ENCODE assay signal across 25 mouse cellular contexts in genomic region chr10:23612030-23612429, GRCm38 (mm10).
A peak's percentile ranks its signal among the peaks of the same experiment; 100 is the strongest.
DNase-seq lines count a peak whose midpoint lies in the region; ATAC-seq lines count a peak whose summit lies in the region.
"Had no signal": no experiment of that assay in that cellular context is flagged by ENCODE, and none has a peak within 500 bp of the region (broad histone marks: within the 10 kb centered on the region; RNA-seq: fewer than 3 reads in every experiment).

No protein-coding gene starts in this region.

- H3K27ac ChIP-seq in forebrain, embryonic 16.5 days (ENCODE audit: low read length), result no peak overlapping the region
- no peak overlapping the region for H3K27ac ChIP-seq in forebrain, embryonic 13.5 days
- no peak overlapping the region for H3K27ac ChIP-seq in midbrain, embryonic 11.5 days (ENCODE audit: low read depth, low read length)
- no peak overlapping the region for H3K27ac ChIP-seq in midbrain, embryonic 10.5 days (replicated peaks)
- H3K27ac ChIP-seq: embryonic facial prominence, embryonic 10.5 days; forebrain, embryonic 12.5 days; forebrain, embryonic 15.5 days had no signal

- no peak for DNase-seq in frontal cortex, postnatal 14 days (ENCODE audit: low spot score in 2 of 2)
- DNase-seq in midbrain, embryonic 11.5 days (ENCODE audit: low spot score, missing footprints), result peak; percentile 51
- DNase-seq in midbrain, embryonic 10.5 days (ENCODE audit: low spot score), result no peak
- DNase-seq: adrenal gland, adult 8-10 months; adrenal gland, postnatal 14 days; adrenal gland, postnatal 36 days; B cell, adult 2 months; cerebellum, adult 11 months; cerebellum, adult 18-20 months; cerebellum, adult 8-10 months; cerebellum, adult 9-11 months; cerebellum, postnatal 14 days; cerebellum, postnatal 36 days had no signal

- WGBS in forebrain, embryonic 16.5 days, result 89% methylated on average over 2 of the region's 2 CpGs
- WGBS in forebrain, embryonic 13.5 days, result 87% methylated on average over 2 of the region's 2 CpGs
- WGBS in midbrain, embryonic 11.5 days, result 90% methylated on average over 2 of the region's 2 CpGs
- 90% methylated on average over 2 of the region's 2 CpGs for WGBS in midbrain, embryonic 10.5 days

- ATAC-seq in forebrain, embryonic 16.5 days, result peak; percentile 55; the same call in 1 of the 2 replicates
- no peak for ATAC-seq in forebrain, embryonic 13.5 days
- ATAC-seq in frontal cortex, adult (ENCODE audit: low TSS enrichment), result peak; percentile 62
- no peak for ATAC-seq in midbrain, embryonic 11.5 days (ENCODE audit: low FRiP score)
- ATAC-seq: activated CD4-positive, CD25-positive, alpha-beta regulatory T cell, adult 4 months; CD4-positive, CD25-positive, alpha-beta regulatory T cell, adult 4 months; Patski had no signal

- no peak overlapping the region for H3K9ac ChIP-seq in forebrain, embryonic 16.5 days (replicated peaks; ENCODE audit: low read depth, low read length)
- H3K9ac ChIP-seq in forebrain, embryonic 13.5 days, result no peak overlapping the region
- H3K9ac ChIP-seq in midbrain, embryonic 11.5 days (ENCODE audit: low read length), result no peak overlapping the region
- H3K9ac ChIP-seq: embryonic facial prominence, embryonic 12.5 days; forebrain, embryonic 12.5 days; forebrain, embryonic 15.5 days had no signal

- H3K36me3 ChIP-seq in forebrain, embryonic 16.5 days (ENCODE audit: control insufficient read depth, insufficient read depth), result no peaks in the 10 kb centered on the region
- no peaks in the 10 kb centered on the region for H3K36me3 ChIP-seq in forebrain, embryonic 13.5 days (ENCODE audit: poor library complexity, severe bottlenecking)
- H3K36me3 ChIP-seq in midbrain, embryonic 11.5 days (ENCODE audit: control insufficient read depth, insufficient read depth, low read length), result no peaks in the 10 kb centered on the region
- H3K36me3 ChIP-seq in midbrain, embryonic 10.5 days, result no peaks in the 10 kb centered on the region
- H3K36me3 ChIP-seq: embryonic facial prominence, embryonic 10.5 days; embryonic facial prominence, embryonic 12.5 days; forebrain, embryonic 12.5 days; forebrain, embryonic 15.5 days; G1E had no signal

- H3K4me1 ChIP-seq in forebrain, embryonic 16.5 days (replicated peaks; ENCODE audit: control insufficient read depth, insufficient read depth, low read length), result 0 out of 2 replicates have a peak, but pooled peaks cover 5% of the 10 kb centered on the region
- peaks cover 14% of the 10 kb centered on the region for H3K4me1 ChIP-seq in forebrain, embryonic 13.5 days
- no peaks in the 10 kb centered on the region for H3K4me1 ChIP-seq in midbrain, embryonic 11.5 days (ENCODE audit: control insufficient read depth, insufficient read depth, low read length)
- peaks cover 12% of the 10 kb centered on the region for H3K4me1 ChIP-seq in midbrain, embryonic 10.5 days

- H3K9me3 ChIP-seq in forebrain, embryonic 16.5 days (ENCODE audit: control insufficient read depth, low read length), result no peaks in the 10 kb centered on the region
- no peaks in the 10 kb centered on the region for H3K9me3 ChIP-seq in forebrain, embryonic 13.5 days (replicated peaks)
- no peaks in the 10 kb centered on the region for H3K9me3 ChIP-seq in midbrain, embryonic 11.5 days (ENCODE audit: control insufficient read depth, low read length)
- no peaks in the 10 kb centered on the region for H3K9me3 ChIP-seq in midbrain, embryonic 10.5 days (replicated peaks)
- H3K9me3 ChIP-seq: embryonic facial prominence, embryonic 10.5 days; embryonic facial prominence, embryonic 12.5 days; forebrain, embryonic 12.5 days; forebrain, embryonic 15.5 days; G1E had no signal

- H3K27me3 ChIP-seq in forebrain, embryonic 16.5 days (replicated peaks; ENCODE audit: control insufficient read depth, insufficient read depth, low read length), result no peaks in the 10 kb centered on the region; the same call in 1 of the 2 replicates
- H3K27me3 ChIP-seq in forebrain, embryonic 13.5 days, result no peaks in the 10 kb centered on the region
- H3K27me3 ChIP-seq in midbrain, embryonic 11.5 days (ENCODE audit: control insufficient read depth, insufficient read depth, low read length), result no peaks in the 10 kb centered on the region
- H3K27me3 ChIP-seq in midbrain, embryonic 10.5 days (ENCODE audit: low read depth, poor library complexity, severe bottlenecking), result no peaks in the 10 kb centered on the region
- H3K27me3 ChIP-seq: CH12.LX; embryonic facial prominence, embryonic 12.5 days; forebrain, embryonic 12.5 days; forebrain, embryonic 15.5 days; Patski had no signal

- no peak overlapping the region for H3K4me2 ChIP-seq in forebrain, embryonic 16.5 days (ENCODE audit: low read length)
- H3K4me2 ChIP-seq in forebrain, embryonic 13.5 days, result no peak overlapping the region
- no peak overlapping the region for H3K4me2 ChIP-seq in midbrain, embryonic 11.5 days
- H3K4me2 ChIP-seq: embryonic facial prominence, embryonic 12.5 days; forebrain, embryonic 12.5 days; forebrain, embryonic 15.5 days had no signal

- H3K4me3 ChIP-seq in forebrain, embryonic 16.5 days (replicated peaks; ENCODE audit: low read length), result no peak overlapping the region
- no peak overlapping the region for H3K4me3 ChIP-seq in forebrain, embryonic 13.5 days
- H3K4me3 ChIP-seq in midbrain, embryonic 11.5 days (ENCODE audit: low read depth, low read length), result no peak overlapping the region
- no peak overlapping the region for H3K4me3 ChIP-seq in midbrain, embryonic 10.5 days
- H3K4me3 ChIP-seq: embryonic facial prominence, embryonic 10.5 days; embryonic facial prominence, embryonic 12.5 days; forebrain, embryonic 12.5 days; forebrain, embryonic 15.5 days had no signal

Comparison
In these comparisons a context has a peak if more than half of its experiments do, and no peak if none do; other contexts are left out.
1. ATAC-seq: peak in forebrain, embryonic 16.5 days (single experiment) and frontal cortex, adult (single experiment); none in forebrain, embryonic 13.5 days (single experiment) and midbrain, embryonic 11.5 days (single experiment).